In genomic region chr14:47222631-47223450, GRCm38 (mm10) we compare ENCODE assay signal across 15 mouse cellular contexts. TPM values are rescaled to one million over a fixed set of nuclear protein-coding genes. Genes with fewer than 3 reads are reported as not detected.
DNase-seq lines count a peak whose midpoint lies in the region; ATAC-seq and TF ChIP-seq lines count a peak whose summit lies in the region.
"Had no signal": no experiment of that assay in that cellular context is flagged by ENCODE, and none has a peak within 500 bp of the region (broad histone marks: within the 10 kb centered on the region; RNA-seq: fewer than 3 reads in every experiment).

No protein-coding gene starts in this region.

- H3K9ac ChIP-seq in intestine, postnatal 0 days (ENCODE audit: low read depth, low read length) = no peak overlapping the region
- H3K9ac ChIP-seq in intestine, embryonic 16.5 days (ENCODE audit: low read depth, low read length) = no peak overlapping the region
- no peak overlapping the region for H3K9ac ChIP-seq in MEL (ENCODE audit: control insufficient read depth, low read depth, low read length, poor library complexity, severe bottlenecking)
- H3K9ac ChIP-seq: stomach, embryonic 15.5 days had no signal

- no peak for TF ChIP-seq EP300 in MEL (IDR thresholded peaks at IDR 0.05; ENCODE audit: low read depth in 1 of 2, low read length in 2 of 2)

- 71% methylated on average over 11 of the region's 11 CpGs for WGBS in intestine, postnatal 0 days
- WGBS in intestine, embryonic 16.5 days = 72% methylated on average over 11 of the region's 11 CpGs
- WGBS in cerebellum, adult 2 months = 82% methylated on average over 11 of the region's 11 CpGs

- H3K4me2 ChIP-seq in intestine, postnatal 0 days (replicated peaks; ENCODE audit: low read depth) = no peak overlapping the region
- H3K4me2 ChIP-seq in intestine, embryonic 16.5 days (ENCODE audit: low read depth, low read length) = no peak overlapping the region
- H3K4me2 ChIP-seq: stomach, embryonic 15.5 days had no signal

- no peaks in the 10 kb centered on the region for H3K9me3 ChIP-seq in intestine, postnatal 0 days (ENCODE audit: control insufficient read depth)
- no peaks in the 10 kb centered on the region for H3K9me3 ChIP-seq in intestine, embryonic 16.5 days (ENCODE audit: control insufficient read depth, low read length)
- no peaks in the 10 kb centered on the region for H3K9me3 ChIP-seq in MEL (replicated peaks; ENCODE audit: insufficient read depth, low read length)
- H3K9me3 ChIP-seq: stomach, embryonic 15.5 days had no signal

- no peak for TF ChIP-seq POLR2A in MEL (IDR thresholded peaks at IDR 0.05; ENCODE audit: control insufficient read depth in 1 of 2, insufficient read depth in 1 of 2, low read depth in 1 of 2, low read length in 2 of 2, poor library complexity in 1 of 2)
- no peak for TF ChIP-seq POLR2A in cerebellum, adult 2 months (IDR thresholded peaks at IDR 0.05; ENCODE audit: borderline replicate concordance, insufficient read depth, low read length)

- H3K36me3 ChIP-seq in intestine, postnatal 0 days (ENCODE audit: control insufficient read depth, insufficient read depth) = no peaks in the 10 kb centered on the region
- H3K36me3 ChIP-seq in intestine, embryonic 16.5 days (ENCODE audit: control insufficient read depth, insufficient read depth, low read length) = no peaks in the 10 kb centered on the region
- no peaks in the 10 kb centered on the region; a peak in 1 of 4 replicates for H3K36me3 ChIP-seq in MEL (ENCODE audit: control insufficient read depth in 1 of 2, insufficient read depth in 2 of 2, low read length in 2 of 2)
- H3K36me3 ChIP-seq: embryonic facial prominence, embryonic 10.5 days; stomach, embryonic 15.5 days had no signal

- H3K4me1 ChIP-seq in intestine, postnatal 0 days (replicated peaks; ENCODE audit: control insufficient read depth, insufficient read depth, low read length) = no peaks in the 10 kb centered on the region
- H3K4me1 ChIP-seq in intestine, embryonic 16.5 days (ENCODE audit: control insufficient read depth, insufficient read depth, low read length) = no peaks in the 10 kb centered on the region
- H3K4me1 ChIP-seq in MEL (ENCODE audit: control insufficient read depth in 1 of 2, insufficient read depth in 2 of 2, low read length in 2 of 2) = peaks cover 0 to 5% of the 10 kb centered on the region in 2 experiments; a peak in 3 of 4 replicates
- no peaks in the 10 kb centered on the region for H3K4me1 ChIP-seq in cerebellum, adult 2 months (ENCODE audit: control insufficient read depth, insufficient read depth, low read length)
- H3K4me1 ChIP-seq: embryonic facial prominence, embryonic 10.5 days; stomach, embryonic 15.5 days had no signal

- no peak for TF ChIP-seq CTCF in intestine, postnatal 0 days (IDR thresholded peaks at IDR 0.05; ENCODE audit: low read depth)
- TF ChIP-seq CTCF in MEL (IDR thresholded peaks at IDR 0.05 in 2 of 3, conservative IDR thresholded peaks at IDR 0.05 in 1 of 3; ENCODE audit: control insufficient read depth in 1 of 3, insufficient read depth in 1 of 3, low read depth in 2 of 3, low read length in 3 of 3, poor library complexity in 1 of 3, severe bottlenecking in 1 of 3) = no peak
- TF ChIP-seq CTCF in layer of hippocampus, adult 2 months (conservative IDR thresholded peaks at IDR 0.05) = no peak
- no peak for TF ChIP-seq CTCF in cerebellum, adult 2 months (IDR thresholded peaks at IDR 0.05; ENCODE audit: borderline replicate concordance, insufficient read depth, low read depth, low read length)

- no peak overlapping the region for H3K27ac ChIP-seq in intestine, postnatal 0 days (ENCODE audit: low read depth, low read length)
- H3K27ac ChIP-seq in intestine, embryonic 16.5 days (ENCODE audit: low read length) = no peak overlapping the region
- no peak overlapping the region for H3K27ac ChIP-seq in MEL (ENCODE audit: control insufficient read depth, low read depth, low read length)
- no peak overlapping the region for H3K27ac ChIP-seq in layer of hippocampus, adult 2 months
- H3K27ac ChIP-seq in cerebellum, adult 2 months (ENCODE audit: insufficient read depth, low read length) = no peak overlapping the region
- H3K27ac ChIP-seq: embryonic facial prominence, embryonic 10.5 days; stomach, embryonic 15.5 days had no signal

- 0 out of 2 replicates have a peak, but pooled peaks have one; percentile 31 for ATAC-seq in intestine, postnatal 0 days
- ATAC-seq in intestine, embryonic 16.5 days = no peak
- ATAC-seq: inflammation-experienced regulatory T-cells, adult 6 months had no signal

- no peaks in the 10 kb centered on the region for H3K27me3 ChIP-seq in intestine, postnatal 0 days (replicated peaks; ENCODE audit: control insufficient read depth, insufficient read depth, low read length)
- no peaks in the 10 kb centered on the region for H3K27me3 ChIP-seq in intestine, embryonic 16.5 days (replicated peaks; ENCODE audit: control insufficient read depth, insufficient read depth, low read length)
- H3K27me3 ChIP-seq in MEL (ENCODE audit: control insufficient read depth in 1 of 2, insufficient read depth in 2 of 2, low read length in 2 of 2) = no peaks in the 10 kb centered on the region
- H3K27me3 ChIP-seq in cerebellum, adult 2 months (ENCODE audit: control insufficient read depth, insufficient read depth, low read length) = no peaks in the 10 kb centered on the region
- H3K27me3 ChIP-seq: stomach, embryonic 15.5 days had no signal

- DNase-seq in CD4-positive helper T cell, adult 2 months (ENCODE audit: low read depth, low spot score) = peak; percentile 15
- peak; percentile 35 for DNase-seq in MEL (ENCODE audit: low read depth, low spot score)
- peak; percentile 31 for DNase-seq in naive thymus-derived CD4-positive, alpha-beta T cell, adult 2 months (ENCODE audit: low read depth)
- no peak for DNase-seq in ovary, postnatal 14 days (ENCODE audit: low spot score)
- no peak for DNase-seq in layer of hippocampus, adult 2 months (ENCODE audit: low spot score in 2 of 2)
- DNase-seq in cerebellum, adult 2 months = no peak
- DNase-seq: adrenal gland, adult 8-10 months; cerebellum, postnatal 10 days; heart, postnatal 4 days; kidney, postnatal 14 days had no signal

- no peak for TF ChIP-seq RAD21 in MEL (IDR thresholded peaks at IDR 0.05; ENCODE audit: low read depth, low read length)

- H3K79me2 ChIP-seq in MEL (ENCODE audit: control insufficient read depth, insufficient read depth, low read length, poor library complexity) = no peaks in the 10 kb centered on the region

- no peak overlapping the region for H3K4me3 ChIP-seq in intestine, postnatal 0 days (ENCODE audit: low read depth, low read length)
- no peak overlapping the region for H3K4me3 ChIP-seq in intestine, embryonic 16.5 days (ENCODE audit: low read length)
- H3K4me3 ChIP-seq in MEL (ENCODE audit: control insufficient read depth in 1 of 2, insufficient read depth in 1 of 2, low read depth in 2 of 2, low read length in 2 of 2) = no peak overlapping the region
- H3K4me3 ChIP-seq in layer of hippocampus, adult 2 months = no peak overlapping the region
- H3K4me3 ChIP-seq in cerebellum, adult 2 months (replicated peaks; ENCODE audit: insufficient read depth, low read depth, low read length) = no peak overlapping the region
- H3K4me3 ChIP-seq: embryonic facial prominence, embryonic 10.5 days; stomach, embryonic 15.5 days had no signal

TF ChIP-seq in MEL, 35 proteins besides CTCF, POLR2A, EP300 and RAD21 (continues in another document):
- no peak for TF ChIP-seq TAL1 (IDR thresholded peaks at IDR 0.05; ENCODE audit: low read length)
- no peak for TF ChIP-seq USF1 (IDR thresholded peaks at IDR 0.05; ENCODE audit: low read depth, low read length)
- TF ChIP-seq POLR2AphosphoS5 (IDR thresholded peaks at IDR 0.05; ENCODE audit: borderline replicate concordance, low read depth, low read length) = no peak
- TF ChIP-seq ELF1 (IDR thresholded peaks at IDR 0.05; ENCODE audit: low read depth, low read length) = no peak
- TF ChIP-seq SMC3 (IDR thresholded peaks at IDR 0.05; ENCODE audit: low read depth, low read length) = no peak
- TF ChIP-seq KAT2A (conservative IDR thresholded peaks at IDR 0.05; ENCODE audit: low read depth, low read length) = no peak
- TF ChIP-seq USF2 (IDR thresholded peaks at IDR 0.05; ENCODE audit: borderline replicate concordance in 1 of 2, insufficient read depth in 1 of 2, low read depth in 1 of 2, low read length in 2 of 2) = no peak
- no peak for TF ChIP-seq JUND (IDR thresholded peaks at IDR 0.05; ENCODE audit: low read depth, low read length)
- no peak for TF ChIP-seq MAFK (IDR thresholded peaks at IDR 0.05; ENCODE audit: borderline replicate concordance, low read depth, low read length)
- TF ChIP-seq MAZ (IDR thresholded peaks at IDR 0.05; ENCODE audit: low read depth, low read length) = no peak
- TF ChIP-seq MEF2A (IDR thresholded peaks at IDR 0.05; ENCODE audit: extremely low read depth, insufficient replicate concordance, low read depth, low read length, poor library complexity, severe bottlenecking) = no peak

RNA-seq across cellular contexts. Expression of gene Gch1, which starts 33.6 kb away (rescaled TPM):
- polyA plus RNA-seq in intestine, postnatal 0 days (2015; fragmentation: Nextera tagmentation; extraction: Ambion mirVana) = 33.5 and 37.1 TPM in 2 replicates
- 11.1 and 13.3 TPM in 2 replicates for polyA plus RNA-seq in intestine, embryonic 16.5 days (2015; fragmentation: Nextera tagmentation; extraction: Ambion mirVana)
- 4.4 and 8.6 TPM in 2 replicates for total RNA-seq in MEL (2012; rRNA removed)
- polyA plus RNA-seq in MEL (2012; ENCODE audit: insufficient read depth in 1 of 2, insufficient read length in 2 of 2, low read depth in 1 of 2, low replicate concordance in 2 of 2, missing spikeins in 1 of 2) = 1 to 10 TPM in 1 of 2 experiments, not detected in 1; 6.6 TPM
- total RNA-seq in layer of hippocampus, adult 2 months (2021) = 1 to 10 TPM; 1.1 to 1.9 TPM
- polyA plus RNA-seq in cerebellum, adult 2 months (2012; rRNA removed) = 2.8 and 2.9 TPM in 2 replicates

RNA-seq across cellular contexts. Expression of gene Wdhd1, which starts 53.8 kb away (rescaled TPM):
- polyA plus RNA-seq in intestine, postnatal 0 days (2015; fragmentation: Nextera tagmentation; extraction: Ambion mirVana) = 4.5 and 4.6 TPM in 2 replicates
- polyA plus RNA-seq in intestine, embryonic 16.5 days (2015; fragmentation: Nextera tagmentation; extraction: Ambion mirVana) = 19.1 and 20.8 TPM in 2 replicates
- 49.1 and 51.6 TPM in 2 replicates for total RNA-seq in MEL (2012; rRNA removed)
- 10 to 100 TPM in 1 of 2 experiments, not detected in 1; 91.5 TPM for polyA plus RNA-seq in MEL (2012; ENCODE audit: insufficient read depth in 1 of 2, insufficient read length in 2 of 2, low read depth in 1 of 2, low replicate concordance in 2 of 2, missing spikeins in 1 of 2)
- total RNA-seq in layer of hippocampus, adult 2 months (2021) = 1 to 10 TPM; 6.6 to 8.8 TPM
- 6.8 and 7.9 TPM in 2 replicates for polyA plus RNA-seq in cerebellum, adult 2 months (2012; rRNA removed)

RNA-seq across cellular contexts. Expression of gene Socs4, which starts 53.9 kb away (rescaled TPM):
- 4.3 and 5.3 TPM in 2 replicates for polyA plus RNA-seq in intestine, postnatal 0 days (2015; fragmentation: Nextera tagmentation; extraction: Ambion mirVana)
- polyA plus RNA-seq in intestine, embryonic 16.5 days (2015; fragmentation: Nextera tagmentation; extraction: Ambion mirVana) = 2.9 and 3.5 TPM in 2 replicates
- 8.7 and 8.8 TPM in 2 replicates for total RNA-seq in MEL (2012; rRNA removed)
- polyA plus RNA-seq in MEL (2012; ENCODE audit: insufficient read depth in 1 of 2, insufficient read length in 2 of 2, low read depth in 1 of 2, low replicate concordance in 2 of 2, missing spikeins in 1 of 2) = 10 to 100 TPM; 13.9 to 21.0 TPM
- total RNA-seq in layer of hippocampus, adult 2 months (2021) = 10 to 100 TPM; 11.1 to 11.8 TPM
- polyA plus RNA-seq in cerebellum, adult 2 months (2012; rRNA removed) = 5.9 and 6.1 TPM in 2 replicates

Comparison
In these comparisons a context has a peak if more than half of its experiments do, and no peak if none do; other contexts are left out.
1. DNase-seq: peak in CD4-positive helper T cell, adult 2 months (single experiment), MEL (single experiment) and naive thymus-derived CD4-positive, alpha-beta T cell, adult 2 months (single experiment); none in ovary, postnatal 14 days (single experiment), layer of hippocampus, adult 2 months (0 of 2) and cerebellum, adult 2 months (0 of 2).